Mouse (Mus musculus): ENCODE measurements around the gene Ctso. TPM values are rescaled to one million over a fixed set of nuclear protein-coding genes. Genes with fewer than 3 reads are reported as not detected.

The Ctso gene
- total RNA-seq (2022) = 10 to 100 TPM; 18.2 to 26.1 (median 22.2) TPM

GRCm38 (mm10) chr3:81932141-81933101 is at the start of gene Ctso:
Gene Ctso (plus strand): TSS chr3:81932601.
- DNase-seq (ENCODE audit: low spot score in 2 of 2) = peak; percentile 77 to 88

GRCm38 (mm10) chr3:81883916-81884315 is 48.5 kb upstream of the Ctso start:
- no peak for DNase-seq (ENCODE audit: low spot score in 2 of 2)

- no peak for DNase-seq (ENCODE audit: low spot score in 2 of 2)
These were observed 46.8 kb upstream of the Ctso start for GRCm38 (mm10) chr3:81885566-81885965.

GRCm38 (mm10) chr3:81889137-81889536 is 43.3 kb upstream of the Ctso start:
- no peak for DNase-seq (ENCODE audit: low spot score in 2 of 2)

GRCm38 (mm10) chr3:81910286-81911036 is 21.9 kb upstream of the Ctso start:
- DNase-seq (ENCODE audit: low spot score in 2 of 2) = no peak

- no peak for DNase-seq (ENCODE audit: low spot score in 2 of 2)
These were observed 16.2 kb upstream of the Ctso start for GRCm38 (mm10) chr3:81916030-81916686.

- DNase-seq (ENCODE audit: low spot score in 2 of 2) = no peak
These were observed 15.0 kb upstream of the Ctso start for GRCm38 (mm10) chr3:81917354-81917935.

- no peak for DNase-seq (ENCODE audit: low spot score in 2 of 2)
These were observed 14.2 kb upstream of the Ctso start for GRCm38 (mm10) chr3:81918215-81918614.

GRCm38 (mm10) chr3:81919681-81920080 is 12.7 kb upstream of the Ctso start:
- DNase-seq (ENCODE audit: low spot score in 2 of 2) = no peak

GRCm38 (mm10) chr3:81922910-81923309 is 9.5 kb upstream of the Ctso start:
- DNase-seq (ENCODE audit: low spot score in 2 of 2) = no peak

- peak in 1 of 2 experiments; percentile 64 for DNase-seq (ENCODE audit: low spot score in 2 of 2)
These were observed 7.5 kb upstream of the Ctso start for GRCm38 (mm10) chr3:81924931-81925330.

GRCm38 (mm10) chr3:81925856-81926255 is 6.5 kb upstream of the Ctso start:
- DNase-seq (ENCODE audit: low spot score in 2 of 2) = no peak

- no peak for DNase-seq (ENCODE audit: low spot score in 2 of 2)
These were observed 5.6 kb upstream of the Ctso start for GRCm38 (mm10) chr3:81926764-81927325.

- no peak for DNase-seq (ENCODE audit: low spot score in 2 of 2)
These were observed 3.3 kb upstream of the Ctso start for GRCm38 (mm10) chr3:81929073-81929472.

GRCm38 (mm10) chr3:81931695-81932094 is 706 bp upstream of the Ctso start:
- DNase-seq (ENCODE audit: low spot score in 2 of 2) = no peak

GRCm38 (mm10) chr3:81933348-81933747 is 947 bp downstream of the Ctso start:
- no peak for DNase-seq (ENCODE audit: low spot score in 2 of 2)

- no peak for DNase-seq (ENCODE audit: low spot score in 2 of 2)
These were observed 6.5 kb downstream of the Ctso start for GRCm38 (mm10) chr3:81938924-81939323.

GRCm38 (mm10) chr3:81942341-81942740 is 9.9 kb downstream of the Ctso start:
- no peak for DNase-seq (ENCODE audit: low spot score in 2 of 2)

- peak in 1 of 2 experiments; percentile 40 for DNase-seq (ENCODE audit: low spot score in 2 of 2)
These were observed 10.7 kb downstream of the Ctso start for GRCm38 (mm10) chr3:81943097-81943496.

GRCm38 (mm10) chr3:81944851-81945393 is 12.5 kb downstream of the Ctso start:
- no peak for DNase-seq (ENCODE audit: low spot score in 2 of 2)

- DNase-seq (ENCODE audit: low spot score in 2 of 2) = no peak
These were observed 16.6 kb downstream of the Ctso start for GRCm38 (mm10) chr3:81949048-81949447.
